Mouse (Mus musculus): ENCODE measurements at regions not wholly inside any gene's neighbourhood (a gene's known extent, or its start where the extent isn't known, plus 50 kb on each side); places are given as distances from the start of the nearest gene placed in this dataset.

DNA sequence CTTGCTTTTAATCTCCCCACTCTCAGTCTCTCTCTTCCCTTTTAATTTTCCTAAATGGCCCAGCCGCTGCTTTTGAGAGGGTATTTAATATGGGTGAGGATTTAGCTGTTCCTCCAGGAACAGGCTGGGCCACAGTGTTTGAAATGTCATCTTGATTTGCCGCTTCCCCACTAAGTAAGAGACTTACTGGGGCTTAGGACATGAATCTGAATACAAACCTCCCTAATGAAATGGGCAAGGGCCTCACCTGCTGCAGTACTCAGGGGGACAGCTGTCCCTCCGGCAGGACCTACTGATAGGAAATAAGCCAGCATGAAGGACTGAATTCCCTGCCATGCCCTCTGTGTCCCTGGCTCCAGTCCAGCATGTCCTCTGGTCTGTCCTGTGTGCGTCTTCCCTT, 50.6 kb upstream of the Prr23a1 start:
- H3K27ac ChIP-seq (ENCODE audit: insufficient read depth, low read depth, low read length, poor library complexity, severe bottlenecking): no peak overlapping the region
- H3K9me3 ChIP-seq (ENCODE audit: control insufficient read depth, insufficient read depth, low read depth, low read length): no peaks in the 10 kb centered on the region
- no peak for TF ChIP-seq MAFK (IDR thresholded peaks at IDR 0.05; ENCODE audit: insufficient read depth, low read depth, low read length)
- no peak for TF ChIP-seq HCFC1 (IDR thresholded peaks at IDR 0.05; ENCODE audit: borderline replicate concordance, insufficient read depth, low read length)
- no peak for TF ChIP-seq CHD2 (IDR thresholded peaks at IDR 0.05; ENCODE audit: low read depth, low read length)
- no peak for TF ChIP-seq ZC3H11A (IDR thresholded peaks at IDR 0.05; ENCODE audit: borderline replicate concordance, low read depth, low read length)
- no peak for TF ChIP-seq ZNF384 (IDR thresholded peaks at IDR 0.05; ENCODE audit: low read depth, low read length)
- no peaks in the 10 kb centered on the region for H3K36me3 ChIP-seq (ENCODE audit: control insufficient read depth, insufficient read depth, low read length, poor library complexity, severe bottlenecking)
- no peak overlapping the region for H3K4me3 ChIP-seq (ENCODE audit: insufficient read depth in 1 of 2, low read depth in 1 of 2, low read length in 2 of 2, poor library complexity in 1 of 2, severe bottlenecking in 1 of 2)
- in situ Hi-C loops (cut with MboI; ENCODE audit: low sequenced_read_pairs in 2 of 2, unreplicated experiment in 2 of 2): no loop called here
- DNase-seq (ENCODE audit: low read depth, low spot score): no peak
- H3K9ac ChIP-seq (ENCODE audit: insufficient read depth, low read depth, low read length, poor library complexity, severe bottlenecking): no peak overlapping the region
- H3K4me1 ChIP-seq (ENCODE audit: control insufficient read depth in 2 of 2, insufficient read depth in 2 of 2, low read length in 2 of 2, poor library complexity in 1 of 2): no peaks in the 10 kb centered on the region

DNA sequence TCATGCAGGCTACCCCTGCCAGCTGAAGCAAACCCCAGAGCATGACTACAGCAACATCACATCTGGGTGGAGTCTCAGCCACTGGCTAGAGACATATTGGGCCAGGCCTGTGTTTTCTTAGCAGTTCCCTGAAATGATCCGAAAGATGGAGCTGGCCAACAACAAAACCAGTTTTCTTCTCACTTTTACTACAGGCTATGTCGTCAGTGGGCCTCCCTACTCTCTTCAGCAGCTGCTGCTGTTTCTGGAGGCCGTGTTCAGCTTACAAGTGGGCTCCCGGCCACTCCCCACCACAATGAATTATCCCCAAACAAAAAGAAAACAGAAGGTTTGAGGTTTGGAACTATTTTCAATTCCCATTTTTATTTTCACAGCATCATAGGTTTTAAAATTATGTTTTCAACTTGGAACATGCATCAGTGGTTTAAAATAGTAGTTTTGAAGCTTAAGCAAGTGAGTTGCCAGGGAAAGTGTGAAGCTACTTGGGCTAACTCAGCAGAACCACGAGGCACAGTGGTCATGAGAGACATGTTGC, 68.6 kb upstream of the Prr23a1 start:
- Histone ChIP-seq H3K36me3 (ENCODE audit: control insufficient read depth, insufficient read depth, low read length, poor library complexity, severe bottlenecking) (no peaks in the 10 kb centered on the region), H3K27ac (ENCODE audit: insufficient read depth, low read depth, low read length, poor library complexity, severe bottlenecking) (no peak overlapping the region), H3K9ac (ENCODE audit: insufficient read depth, low read depth, low read length, poor library complexity, severe bottlenecking) (no peak overlapping the region), H3K9me3 (ENCODE audit: control insufficient read depth, insufficient read depth, low read depth, low read length) (no peaks in the 10 kb centered on the region), H3K4me3 (ENCODE audit: insufficient read depth in 1 of 2, low read depth in 1 of 2, low read length in 2 of 2, poor library complexity in 1 of 2, severe bottlenecking in 1 of 2) (no peak overlapping the region), H3K4me1 (ENCODE audit: control insufficient read depth in 2 of 2, insufficient read depth in 2 of 2, low read length in 2 of 2, poor library complexity in 1 of 2) (no peaks in the 10 kb centered on the region)
- in situ Hi-C loops (cut with MboI; ENCODE audit: low sequenced_read_pairs in 2 of 2, unreplicated experiment in 2 of 2): no loop called here
- no peak for TF ChIP-seq ZC3H11A (IDR thresholded peaks at IDR 0.05; ENCODE audit: borderline replicate concordance, low read depth, low read length)
- no peak for TF ChIP-seq ZNF384 (IDR thresholded peaks at IDR 0.05; ENCODE audit: low read depth, low read length)
- TF ChIP-seq HCFC1 (IDR thresholded peaks at IDR 0.05; ENCODE audit: borderline replicate concordance, insufficient read depth, low read length): no peak
- TF ChIP-seq MAFK (IDR thresholded peaks at IDR 0.05; ENCODE audit: insufficient read depth, low read depth, low read length): no peak
- TF ChIP-seq CHD2 (IDR thresholded peaks at IDR 0.05; ENCODE audit: low read depth, low read length): no peak
- no peak for DNase-seq (ENCODE audit: low read depth, low spot score)

DNA sequence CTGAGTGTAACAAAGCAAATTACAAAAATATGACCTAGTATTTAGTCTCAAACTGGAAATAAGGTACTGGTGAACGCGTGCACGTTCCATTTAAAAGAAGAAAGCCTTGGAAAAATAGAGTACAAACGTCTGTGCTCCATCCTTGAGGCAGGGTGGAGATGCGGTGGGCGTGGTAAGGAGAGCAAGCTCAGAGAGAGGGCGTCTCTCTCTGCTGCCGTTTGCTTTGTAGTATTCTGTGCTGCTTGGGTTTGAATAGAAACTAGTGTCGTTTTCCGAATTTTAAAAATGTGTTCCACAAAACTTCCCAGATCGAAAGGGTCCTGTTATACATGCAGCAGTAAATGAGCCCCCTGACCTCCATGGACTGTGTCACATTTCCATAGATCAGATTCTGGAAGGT, 69.1 kb upstream of the Prr23a1 start:
- DNase-seq (ENCODE audit: low read depth, low spot score): no peak
- Histone ChIP-seq H3K36me3 (ENCODE audit: control insufficient read depth, insufficient read depth, low read length, poor library complexity, severe bottlenecking) (no peaks in the 10 kb centered on the region), H3K9ac (ENCODE audit: insufficient read depth, low read depth, low read length, poor library complexity, severe bottlenecking) (no peak overlapping the region), H3K27ac (ENCODE audit: insufficient read depth, low read depth, low read length, poor library complexity, severe bottlenecking) (no peak overlapping the region), H3K4me1 (ENCODE audit: control insufficient read depth in 2 of 2, insufficient read depth in 2 of 2, low read length in 2 of 2, poor library complexity in 1 of 2) (no peaks in the 10 kb centered on the region), H3K9me3 (ENCODE audit: control insufficient read depth, insufficient read depth, low read depth, low read length) (no peaks in the 10 kb centered on the region), H3K4me3 (ENCODE audit: insufficient read depth in 1 of 2, low read depth in 1 of 2, low read length in 2 of 2, poor library complexity in 1 of 2, severe bottlenecking in 1 of 2) (no peak overlapping the region)
- in situ Hi-C loops (cut with MboI; ENCODE audit: low sequenced_read_pairs in 2 of 2, unreplicated experiment in 2 of 2): no loop called here
- TF ChIP-seq CHD2 (IDR thresholded peaks at IDR 0.05; ENCODE audit: low read depth, low read length) (no peak), MAFK (IDR thresholded peaks at IDR 0.05; ENCODE audit: insufficient read depth, low read depth, low read length) (no peak), ZNF384 (IDR thresholded peaks at IDR 0.05; ENCODE audit: low read depth, low read length) (no peak), HCFC1 (IDR thresholded peaks at IDR 0.05; ENCODE audit: borderline replicate concordance, insufficient read depth, low read length) (no peak), ZC3H11A (IDR thresholded peaks at IDR 0.05; ENCODE audit: borderline replicate concordance, low read depth, low read length) (no peak)

DNA sequence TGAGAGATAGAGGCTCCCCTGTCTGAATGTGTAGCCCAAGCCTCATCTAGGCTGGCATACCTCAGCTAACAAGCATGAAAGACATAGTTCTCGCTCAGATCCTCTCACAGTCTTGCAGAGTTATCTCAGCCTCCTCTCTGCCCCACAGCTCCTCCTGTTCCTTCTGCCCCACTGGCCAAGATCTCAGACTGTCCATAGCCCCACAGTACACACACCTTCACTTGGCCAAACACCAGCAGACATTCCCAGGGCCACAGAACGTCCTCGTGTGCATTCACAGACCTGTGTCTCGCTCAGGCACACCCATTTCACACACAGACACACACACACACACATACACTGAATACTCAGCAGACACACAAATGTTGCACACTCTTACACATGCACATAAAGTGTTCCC, 87.5 kb upstream of the Prr23a1 start:
- H3K9me3 ChIP-seq (ENCODE audit: control insufficient read depth, insufficient read depth, low read depth, low read length): no peaks in the 10 kb centered on the region
- no peak overlapping the region for H3K27ac ChIP-seq (ENCODE audit: insufficient read depth, low read depth, low read length, poor library complexity, severe bottlenecking)
- in situ Hi-C loops (cut with MboI; ENCODE audit: low sequenced_read_pairs in 2 of 2, unreplicated experiment in 2 of 2): no loop called here
- no peak for DNase-seq (ENCODE audit: low read depth, low spot score)
- no peak overlapping the region for H3K9ac ChIP-seq (ENCODE audit: insufficient read depth, low read depth, low read length, poor library complexity, severe bottlenecking)
- no peaks in the 10 kb centered on the region for H3K36me3 ChIP-seq (ENCODE audit: control insufficient read depth, insufficient read depth, low read length, poor library complexity, severe bottlenecking)
- no peak overlapping the region for H3K4me3 ChIP-seq (ENCODE audit: insufficient read depth in 1 of 2, low read depth in 1 of 2, low read length in 2 of 2, poor library complexity in 1 of 2, severe bottlenecking in 1 of 2)
- no peak for TF ChIP-seq HCFC1 (IDR thresholded peaks at IDR 0.05; ENCODE audit: borderline replicate concordance, insufficient read depth, low read length)
- TF ChIP-seq MAFK (IDR thresholded peaks at IDR 0.05; ENCODE audit: insufficient read depth, low read depth, low read length): no peak
- TF ChIP-seq ZC3H11A (IDR thresholded peaks at IDR 0.05; ENCODE audit: borderline replicate concordance, low read depth, low read length): no peak
- no peak for TF ChIP-seq CHD2 (IDR thresholded peaks at IDR 0.05; ENCODE audit: low read depth, low read length)
- TF ChIP-seq ZNF384 (IDR thresholded peaks at IDR 0.05; ENCODE audit: low read depth, low read length): no peak
- H3K4me1 ChIP-seq (ENCODE audit: control insufficient read depth in 2 of 2, insufficient read depth in 2 of 2, low read length in 2 of 2, poor library complexity in 1 of 2): no peaks in the 10 kb centered on the region

Data from ES-E14 (cell line).